Mouse (Mus musculus): ENCODE data around the gene Rbbp8nl. TPM values are rescaled to one million over a fixed set of nuclear protein-coding genes. Genes with fewer than 3 reads are reported as not detected.

Gene Rbbp8nl
- total and polyA plus RNA-seq, 3 experiments, result not detected

DNA sequence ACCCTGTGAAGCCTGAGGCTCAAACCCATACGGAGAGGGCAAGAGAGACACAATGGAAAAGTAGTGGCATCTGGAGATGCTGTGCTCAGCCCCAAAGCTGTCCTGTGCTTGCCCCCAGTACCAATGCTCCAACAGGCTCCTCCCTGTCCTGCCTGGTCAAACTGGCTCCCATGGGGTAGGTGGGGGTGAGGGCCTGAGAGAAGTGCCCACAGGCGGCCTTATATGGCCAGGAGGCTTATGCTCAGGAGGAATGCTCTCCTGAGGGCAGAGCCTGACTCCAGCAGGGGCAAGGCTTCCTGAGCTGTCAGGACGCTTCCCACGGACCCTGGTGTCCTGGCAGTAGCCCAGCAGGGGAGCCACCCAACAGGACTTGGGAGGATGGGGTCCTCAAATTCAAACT lies 59.2 kb downstream of the Rbbp8nl start:
- H3K36me3 ChIP-seq (ENCODE audit: control insufficient read depth in 1 of 2, insufficient read depth in 2 of 2, low read length in 2 of 2), result peaks cover 0 to 3% of the 10 kb centered on the region in 2 experiments; a peak in 2 of 4 replicates
- no peak overlapping the region for H3K4me3 ChIP-seq (ENCODE audit: control insufficient read depth in 1 of 2, insufficient read depth in 1 of 2, low read depth in 2 of 2, low read length in 2 of 2)
- no peaks in the 10 kb centered on the region for H3K79me2 ChIP-seq (ENCODE audit: control insufficient read depth, insufficient read depth, low read length, poor library complexity)
- H3K9me3 ChIP-seq (replicated peaks; ENCODE audit: insufficient read depth, low read length), result no peaks in the 10 kb centered on the region
- H3K4me1 ChIP-seq (ENCODE audit: control insufficient read depth in 1 of 2, insufficient read depth in 2 of 2, low read length in 2 of 2), result peaks cover 4 to 20% of the 10 kb centered on the region in 2 experiments
- TF ChIP-seq KAT2A (conservative IDR thresholded peaks at IDR 0.05; ENCODE audit: low read depth, low read length) (no peak), EP300 (IDR thresholded peaks at IDR 0.05; ENCODE audit: low read depth in 1 of 2, low read length in 2 of 2) (no peak), ZNF384 (IDR thresholded peaks at IDR 0.05; ENCODE audit: low read depth, low read length) (no peak), TBP (IDR thresholded peaks at IDR 0.05; ENCODE audit: low read depth, low read length) (no peak), JUND (IDR thresholded peaks at IDR 0.05; ENCODE audit: low read depth, low read length) (no peak), POLR2AphosphoS2 (IDR thresholded peaks at IDR 0.05; ENCODE audit: low read length) (no peak), UBTF (IDR thresholded peaks at IDR 0.05; ENCODE audit: borderline replicate concordance, insufficient read depth, low read depth, low read length) (no peak), MAX (IDR thresholded peaks at IDR 0.05; ENCODE audit: low read length) (no peak), POLR2AphosphoS5 (IDR thresholded peaks at IDR 0.05; ENCODE audit: borderline replicate concordance, low read depth, low read length) (no peak), ZC3H11A (IDR thresholded peaks at IDR 0.05; ENCODE audit: low read depth, low read length) (no peak), TAL1 (IDR thresholded peaks at IDR 0.05; ENCODE audit: low read length) (no peak), NELFE (IDR thresholded peaks at IDR 0.05; ENCODE audit: low read depth, low read length) (no peak), CHD1 (IDR thresholded peaks at IDR 0.05; ENCODE audit: low read depth, low read length) (no peak), TCF12 (IDR thresholded peaks at IDR 0.05; ENCODE audit: low read depth, low read length) (no peak), MXI1 (IDR thresholded peaks at IDR 0.05; ENCODE audit: low read depth, low read length) (no peak), RCOR1 (IDR thresholded peaks at IDR 0.05; ENCODE audit: low read depth, low read length) (no peak)
- H3K27me3 ChIP-seq (ENCODE audit: control insufficient read depth in 1 of 2, insufficient read depth in 2 of 2, low read length in 2 of 2), result no peaks in the 10 kb centered on the region
- DNase-seq (ENCODE audit: low read depth, low spot score), result no peak
- no peak overlapping the region for H3K9ac ChIP-seq (ENCODE audit: control insufficient read depth, low read depth, low read length, poor library complexity, severe bottlenecking)
- H3K27ac ChIP-seq (ENCODE audit: control insufficient read depth, low read depth, low read length), result no peak overlapping the region

DNA sequence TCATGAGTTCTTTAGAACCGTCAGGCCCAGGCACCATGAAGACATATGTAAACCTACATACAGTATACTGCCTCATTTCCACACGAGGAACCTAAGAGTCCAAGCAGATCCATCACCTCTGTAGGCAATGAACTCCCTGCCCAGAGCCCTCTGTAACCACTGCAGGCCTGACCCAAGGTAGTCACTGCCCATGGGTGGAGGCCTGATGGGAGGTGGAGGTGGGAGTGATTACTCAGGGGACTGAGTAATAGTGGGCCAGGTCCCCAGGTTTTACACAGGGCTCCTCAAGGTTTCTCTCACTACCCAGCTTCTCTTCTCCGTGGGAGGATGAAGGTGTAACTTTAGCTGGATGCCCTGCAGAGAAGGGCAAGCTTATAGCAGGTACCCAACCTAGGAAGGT lies 60.5 kb downstream of the Rbbp8nl start:
- H3K9me3 ChIP-seq (replicated peaks; ENCODE audit: insufficient read depth, low read length), result no peaks in the 10 kb centered on the region
- no peak for TF ChIP-seq NELFE (IDR thresholded peaks at IDR 0.05; ENCODE audit: low read depth, low read length)
- no peak for TF ChIP-seq MEF2A (IDR thresholded peaks at IDR 0.05; ENCODE audit: extremely low read depth, insufficient replicate concordance, low read depth, low read length, poor library complexity, severe bottlenecking)
- no peak for TF ChIP-seq NRF1 (IDR thresholded peaks at IDR 0.05; ENCODE audit: insufficient read depth, low read depth, low read length, poor library complexity, severe bottlenecking)
- TF ChIP-seq POLR2A (IDR thresholded peaks at IDR 0.05; ENCODE audit: control insufficient read depth in 1 of 2, insufficient read depth in 1 of 2, low read depth in 1 of 2, low read length in 2 of 2, poor library complexity in 1 of 2), result no peak
- no peak for TF ChIP-seq HCFC1 (IDR thresholded peaks at IDR 0.05; ENCODE audit: low read depth, low read length)
- H3K4me3 ChIP-seq (ENCODE audit: control insufficient read depth in 1 of 2, insufficient read depth in 1 of 2, low read depth in 2 of 2, low read length in 2 of 2), result no peak overlapping the region
- DNase-seq (ENCODE audit: low read depth, low spot score), result no peak
- no peak overlapping the region for H3K9ac ChIP-seq (ENCODE audit: control insufficient read depth, low read depth, low read length, poor library complexity, severe bottlenecking)
- no peaks in the 10 kb centered on the region for H3K36me3 ChIP-seq (ENCODE audit: control insufficient read depth in 1 of 2, insufficient read depth in 2 of 2, low read length in 2 of 2)
- no peaks in the 10 kb centered on the region for H3K27me3 ChIP-seq (ENCODE audit: control insufficient read depth in 1 of 2, insufficient read depth in 2 of 2, low read length in 2 of 2)
- H3K4me1 ChIP-seq (ENCODE audit: control insufficient read depth in 1 of 2, insufficient read depth in 2 of 2, low read length in 2 of 2), result peaks cover 0 to 11% of the 10 kb centered on the region in 2 experiments; a peak in 1 of 4 replicates
- no peak overlapping the region for H3K27ac ChIP-seq (ENCODE audit: control insufficient read depth, low read depth, low read length)
- H3K79me2 ChIP-seq (ENCODE audit: control insufficient read depth, insufficient read depth, low read length, poor library complexity), result peaks cover 1% of the 10 kb centered on the region; the same call in 1 of the 2 replicates
